Comparison of ENCODE assay signal across 15 mouse cellular contexts in genomic region chr9:72021512-72021911, GRCm38 (mm10).
DNase-seq lines count a peak whose midpoint lies in the region; ATAC-seq lines count a peak whose summit lies in the region.
"Had no signal": no experiment of that assay in that cellular context is flagged by ENCODE, and none has a peak within 500 bp of the region (broad histone marks: within the 10 kb centered on the region; RNA-seq: fewer than 3 reads in every experiment).

No protein-coding gene starts in this region.

- H3K9ac ChIP-seq in embryonic facial prominence, embryonic 14.5 days (ENCODE audit: low read depth, low read length) = no peak overlapping the region
- H3K9ac ChIP-seq: liver, embryonic 14.5 days; neural tube, embryonic 12.5 days had no signal

- H3K4me1 ChIP-seq in embryonic facial prominence, embryonic 14.5 days (ENCODE audit: control insufficient read depth, insufficient read depth, low read length) = peaks cover 5% of the 10 kb centered on the region; the same call in 1 of the 2 replicates
- H3K4me1 ChIP-seq: neural tube, embryonic 12.5 days had no signal

- H3K27me3 ChIP-seq in embryonic facial prominence, embryonic 14.5 days (replicated peaks; ENCODE audit: control insufficient read depth, insufficient read depth, low read length) = no peaks in the 10 kb centered on the region
- H3K27me3 ChIP-seq: neural tube, embryonic 12.5 days had no signal

- no peak for ATAC-seq in embryonic facial prominence, embryonic 14.5 days (ENCODE audit: low read depth)

- no peak overlapping the region for H3K4me2 ChIP-seq in embryonic facial prominence, embryonic 14.5 days (ENCODE audit: low read depth, low read length)
- H3K4me2 ChIP-seq: neural tube, embryonic 12.5 days had no signal

- DNase-seq in heart, adult 8-10 months (ENCODE audit: low spot score) = peak; percentile 28
- DNase-seq in heart, adult 11 months = no peak
- peak; percentile 27 to 87 for DNase-seq in left cerebral cortex, postnatal 25 days (ENCODE audit: low spot score in 2 of 2)
- no peak for DNase-seq in left cerebral cortex, postnatal 36 days (ENCODE audit: low spot score in 2 of 2)
- DNase-seq in NIH3T3 (ENCODE audit: low read depth) = peak; percentile 60
- peak; percentile 78 for DNase-seq in embryonic facial prominence, embryonic 14.5 days (ENCODE audit: low spot score)
- no peak for DNase-seq in embryo, embryonic 11 days
- DNase-seq: adrenal gland, adult 2 months; cerebellum, adult 11-12 months; cerebellum, postnatal 36 days; kidney, adult 18-20 months; thymus, postnatal 36 days had no signal

- intact Hi-C loops in left cerebral cortex, postnatal 25 days (cut with DNase I) = no loop called here
- intact Hi-C loops in left cerebral cortex, postnatal 36 days (cut with DNase I) = loop anchor here (5.0 kb wide), 1 partner anchor 81 kb away; no protein-coding TSS in a partner anchor

- H3K36me3 ChIP-seq in embryonic facial prominence, embryonic 14.5 days (ENCODE audit: control insufficient read depth, insufficient read depth, low read length) = no peaks in the 10 kb centered on the region
- H3K36me3 ChIP-seq: G1E; neural tube, embryonic 12.5 days had no signal

- no peaks in the 10 kb centered on the region for H3K9me3 ChIP-seq in embryonic facial prominence, embryonic 14.5 days (ENCODE audit: control insufficient read depth, low read length)
- H3K9me3 ChIP-seq: G1E; neural tube, embryonic 12.5 days had no signal

- 32% methylated on average over 3 of the region's 3 CpGs for WGBS in embryonic facial prominence, embryonic 14.5 days

- 0 out of 2 replicates have a peak overlapping the region, but pooled peaks have one; percentile 48 for H3K27ac ChIP-seq in embryonic facial prominence, embryonic 14.5 days (replicated peaks; ENCODE audit: low read depth, low read length)
- H3K27ac ChIP-seq: liver, embryonic 14.5 days; neural tube, embryonic 12.5 days had no signal

- H3K4me3 ChIP-seq in embryonic facial prominence, embryonic 14.5 days (ENCODE audit: low read depth, low read length) = no peak overlapping the region
- H3K4me3 ChIP-seq: neural tube, embryonic 12.5 days had no signal

Comparison
In these comparisons a context has a peak if more than half of its experiments do, and no peak if none do; other contexts are left out.
1. DNase-seq: peak in heart, adult 8-10 months (single experiment), left cerebral cortex, postnatal 25 days (2 of 2), NIH3T3 (single experiment) and embryonic facial prominence, embryonic 14.5 days (single experiment); none in heart, adult 11 months (single experiment), left cerebral cortex, postnatal 36 days (0 of 2) and embryo, embryonic 11 days (single experiment).